Mouse (Mus musculus) embryonic facial prominence, embryonic 15.5 days (tissue): ENCODE measurements at regions not wholly inside any gene's neighbourhood (a gene's known extent, or its start where the extent isn't known, plus 50 kb on each side); places are given as distances from the start of the nearest gene placed in this dataset. TPM values are rescaled to one million over a fixed set of nuclear protein-coding genes. Genes with fewer than 3 reads are reported as not detected.

Source experiments
- microRNA-seq: library from miRNA; unstranded; fragments of <30 nt; microRNA quantifications from one replicate; pipeline ENCODE4, GENCODE M21; 2016; ENCODE audit warnings: borderline number of aligned reads

Small RNAs in the stretch of these regions (microRNA-seq; reads per million reads assigned to microRNA genes)
- not detected for gene Gm27684
